Mouse (Mus musculus): ENCODE measurements around the gene Dhdds.

Dhdds gene

DNA sequence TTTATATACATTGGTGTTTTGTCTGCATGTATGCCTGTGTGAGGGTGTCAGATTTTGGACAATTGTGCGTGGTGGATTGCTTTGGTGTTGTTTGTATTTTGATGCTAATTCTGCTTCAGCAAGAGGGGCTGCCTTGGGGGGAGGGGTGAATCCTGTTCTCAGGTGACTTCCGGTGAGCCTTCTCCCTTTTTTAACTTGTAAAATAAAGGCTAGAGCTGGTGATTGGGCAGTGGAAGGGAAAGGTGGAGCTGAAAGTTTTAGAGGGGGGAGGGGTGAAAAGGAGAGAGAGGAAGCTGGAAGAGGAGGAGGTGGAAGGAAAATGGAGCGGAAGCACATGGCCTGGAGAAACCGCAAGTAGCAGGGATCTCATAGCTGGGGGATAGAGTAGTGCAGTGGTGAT lies 44.4 kb downstream of the Dhdds start:
- no peak for DNase-seq (ENCODE audit: low read depth)

DNA sequence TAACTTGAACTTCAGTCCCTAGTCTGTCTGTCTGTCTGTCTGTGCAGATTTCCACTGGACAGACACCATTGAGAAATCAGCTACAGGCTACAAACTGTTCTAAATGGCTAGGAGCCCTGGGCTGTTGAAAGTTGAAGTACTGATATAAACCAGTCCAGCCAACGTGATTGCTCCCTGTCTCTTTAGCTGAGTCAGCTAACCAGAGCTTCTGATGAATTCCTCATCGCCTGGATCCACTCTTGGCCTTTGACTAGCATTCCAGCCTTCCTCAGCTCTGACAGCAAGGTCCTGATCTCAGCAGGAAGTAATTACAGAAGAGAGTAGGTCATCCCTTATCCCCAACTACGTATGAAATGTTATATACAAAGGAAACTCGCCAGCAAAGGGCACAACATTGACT lies 54.0 kb downstream of the Dhdds start:
- DNase-seq (ENCODE audit: low read depth) = no peak

DNA sequence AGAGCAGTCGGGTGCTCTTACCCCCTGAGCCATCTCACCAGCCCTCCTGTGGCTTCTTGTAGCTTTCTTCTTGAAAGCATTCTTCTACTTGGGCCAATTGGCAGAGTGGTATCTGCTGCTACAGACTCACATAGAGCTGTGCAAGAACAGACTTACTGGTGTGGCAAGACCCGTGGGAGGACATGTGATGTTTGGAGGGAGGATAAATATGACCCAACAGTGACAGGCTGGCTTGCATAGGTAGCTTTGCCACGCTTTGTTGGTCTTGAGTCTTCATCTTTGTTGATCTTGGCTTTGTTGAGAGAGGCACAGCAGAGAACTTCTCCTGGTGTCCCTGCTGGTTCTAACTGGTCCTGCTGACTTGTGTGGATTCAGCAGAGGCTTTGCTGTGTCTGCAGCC lies 56.9 kb downstream of the Dhdds start:
- no peak for DNase-seq (ENCODE audit: low read depth)

DNA sequence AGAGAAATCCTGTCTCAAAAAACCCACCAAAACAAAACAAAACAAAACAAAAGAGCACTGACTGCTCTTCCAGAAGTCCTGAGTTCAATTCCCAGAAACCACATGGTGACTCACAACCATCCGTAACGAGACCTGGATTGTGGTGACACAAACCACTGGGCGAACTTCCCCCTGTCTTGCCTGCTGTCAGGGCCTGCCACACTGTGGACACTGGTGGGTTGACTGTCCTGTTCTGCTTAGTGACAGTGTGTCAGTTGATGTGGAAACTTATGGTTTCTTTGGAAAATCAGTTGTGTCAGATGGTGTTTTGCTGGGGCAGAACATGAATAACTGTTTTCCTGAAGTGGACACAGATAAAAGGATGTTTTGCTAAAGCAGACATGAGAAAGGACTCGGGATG lies 58.0 kb downstream of the Dhdds start:
- no peak for DNase-seq (ENCODE audit: low read depth)

DNA sequence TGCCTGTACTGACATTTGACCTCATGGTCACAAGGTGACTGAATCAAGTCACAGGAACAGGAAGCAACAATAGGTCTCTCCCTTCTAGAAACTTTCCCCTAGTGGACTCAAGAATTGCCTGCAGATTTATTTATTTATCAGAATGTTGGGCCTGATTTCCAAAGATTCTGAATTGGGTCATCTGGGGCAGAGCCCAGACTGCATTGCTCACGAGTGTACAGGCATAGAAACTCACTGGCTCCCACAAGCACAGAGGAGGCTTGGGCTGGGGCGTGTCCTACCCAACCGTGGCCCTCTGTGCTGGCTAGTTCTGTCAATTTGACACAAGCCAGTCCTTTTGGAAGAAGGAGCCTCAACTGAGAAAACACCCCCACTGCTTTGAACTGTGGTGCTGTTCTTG lies 59.1 kb downstream of the Dhdds start:
- DNase-seq (ENCODE audit: low read depth) = no peak

DNA sequence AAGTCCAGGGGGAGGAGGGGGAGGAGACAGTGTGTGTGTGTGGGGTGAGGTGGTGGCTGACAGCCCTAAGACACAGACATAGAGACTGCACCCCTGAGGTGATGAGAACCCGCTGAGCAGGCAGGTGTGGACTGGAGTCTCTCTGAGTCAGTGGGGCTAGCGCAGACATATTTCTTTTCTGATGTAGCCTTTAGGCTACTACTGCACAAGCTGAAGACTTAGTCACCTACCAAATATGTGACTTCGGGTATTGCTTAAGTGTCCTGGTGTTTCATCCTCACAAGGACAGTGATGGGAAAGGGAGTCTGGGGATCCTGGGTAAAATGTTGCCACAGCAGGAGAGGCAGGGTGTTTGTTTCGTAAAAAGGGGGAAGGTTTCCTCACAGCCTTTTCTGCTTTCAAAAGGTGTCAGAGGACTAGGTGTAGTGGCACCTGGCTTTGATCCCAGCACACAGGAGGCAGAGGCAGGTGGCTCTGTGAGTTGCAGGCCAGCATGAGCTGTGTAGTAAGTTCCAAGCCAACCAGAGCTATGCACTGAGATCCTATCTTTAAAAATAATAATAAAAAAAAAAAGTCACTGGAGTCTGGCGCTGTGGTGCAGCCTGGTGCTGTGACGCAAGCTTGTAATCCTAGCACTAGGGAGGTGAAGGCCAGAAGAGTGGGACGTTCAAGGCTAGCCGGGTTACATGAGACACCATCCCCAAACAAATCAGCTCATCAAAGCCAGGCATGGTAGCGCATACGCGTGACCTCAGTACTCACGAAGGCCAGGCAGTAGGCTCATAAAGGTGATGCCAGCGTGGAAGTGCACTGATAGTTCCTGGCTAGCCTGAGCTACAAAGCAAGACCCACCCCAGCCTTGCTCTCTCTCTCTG lies 60.1 kb downstream of the Dhdds start:
- DNase-seq (ENCODE audit: low read depth) = no peak

DNA sequence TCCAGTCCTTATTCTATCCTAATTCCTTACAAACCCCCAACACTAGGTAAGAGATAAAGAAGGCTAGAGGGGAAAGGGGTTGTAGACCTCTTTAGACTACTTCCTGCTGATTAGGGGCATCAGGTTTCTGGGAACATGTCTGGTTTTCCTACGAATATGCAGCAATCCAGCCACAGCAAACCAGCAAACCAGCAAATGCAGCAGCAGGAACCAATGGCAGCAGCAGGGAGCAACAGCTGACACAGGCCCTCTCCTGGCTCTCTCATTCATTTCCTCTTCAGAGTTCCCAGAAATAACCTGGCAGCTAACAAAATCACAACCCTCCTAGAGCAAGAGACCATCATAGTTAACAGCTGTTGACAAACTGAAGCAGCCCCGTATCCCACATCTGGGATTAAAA lies 62.6 kb downstream of the Dhdds start:
- no peak for DNase-seq (ENCODE audit: low read depth)

DNA sequence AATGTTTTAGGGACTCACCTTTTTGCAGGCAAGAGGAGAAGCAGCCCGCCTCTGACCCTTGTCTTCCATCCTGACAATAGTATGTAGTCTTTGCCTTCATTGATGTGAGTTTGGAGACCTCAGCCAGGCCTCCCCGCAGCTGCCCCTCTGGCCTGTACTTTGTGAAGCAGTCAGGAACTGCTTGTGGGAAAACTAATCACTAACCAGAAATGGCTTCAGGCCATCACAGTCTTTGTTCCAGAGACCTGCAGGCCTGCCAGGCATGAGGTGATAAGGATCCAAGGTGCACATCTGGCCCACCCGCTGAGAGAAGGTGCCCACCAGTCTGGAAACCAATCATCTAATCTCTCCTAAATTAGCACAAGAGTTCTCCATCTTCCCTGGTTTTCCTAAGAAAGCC lies 68.9 kb downstream of the Dhdds start:
- no peak for DNase-seq (ENCODE audit: low read depth)

DNA sequence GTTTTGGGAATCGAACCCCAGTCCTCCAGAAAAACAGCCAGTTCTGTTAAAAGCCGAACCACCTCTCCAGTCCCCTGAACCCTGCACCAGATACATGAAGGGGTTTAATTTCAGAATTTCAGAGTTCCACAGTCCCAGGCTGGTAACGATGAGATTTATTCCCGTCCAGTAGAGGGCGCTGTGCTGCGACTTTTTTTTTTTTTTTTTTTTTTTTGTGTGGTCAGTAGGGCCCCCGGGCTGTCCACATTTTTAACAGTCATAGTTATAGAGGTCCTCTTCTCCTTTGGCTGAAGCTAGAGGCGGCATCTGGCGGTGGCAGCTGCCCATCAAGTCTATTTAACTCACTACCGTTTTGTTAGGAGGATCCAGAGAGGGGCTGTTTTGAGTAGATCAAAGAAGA lies 69.4 kb downstream of the Dhdds start:
- no peak for DNase-seq (ENCODE audit: low read depth)

DNA sequence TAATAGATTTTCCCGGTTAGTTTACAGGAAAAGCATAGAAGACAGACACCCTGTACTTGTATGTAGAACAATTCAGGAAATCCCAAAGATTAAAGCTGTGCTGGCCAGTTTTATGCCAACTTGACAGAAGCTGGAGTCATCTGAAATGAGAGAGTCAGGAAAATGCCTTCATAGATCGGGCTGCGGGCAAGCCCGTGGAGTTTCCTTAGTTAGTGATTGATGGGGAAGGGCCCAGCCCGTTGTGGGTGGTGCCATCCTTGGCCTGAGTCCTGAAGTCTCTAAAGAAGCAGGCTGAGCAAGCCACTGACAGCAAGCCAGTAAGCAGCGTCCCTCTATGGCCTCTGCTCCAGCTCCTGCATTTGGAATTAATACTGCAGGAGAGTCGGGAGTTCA lies 71.4 kb downstream of the Dhdds start:
- no peak for DNase-seq (ENCODE audit: low read depth)

DNA sequence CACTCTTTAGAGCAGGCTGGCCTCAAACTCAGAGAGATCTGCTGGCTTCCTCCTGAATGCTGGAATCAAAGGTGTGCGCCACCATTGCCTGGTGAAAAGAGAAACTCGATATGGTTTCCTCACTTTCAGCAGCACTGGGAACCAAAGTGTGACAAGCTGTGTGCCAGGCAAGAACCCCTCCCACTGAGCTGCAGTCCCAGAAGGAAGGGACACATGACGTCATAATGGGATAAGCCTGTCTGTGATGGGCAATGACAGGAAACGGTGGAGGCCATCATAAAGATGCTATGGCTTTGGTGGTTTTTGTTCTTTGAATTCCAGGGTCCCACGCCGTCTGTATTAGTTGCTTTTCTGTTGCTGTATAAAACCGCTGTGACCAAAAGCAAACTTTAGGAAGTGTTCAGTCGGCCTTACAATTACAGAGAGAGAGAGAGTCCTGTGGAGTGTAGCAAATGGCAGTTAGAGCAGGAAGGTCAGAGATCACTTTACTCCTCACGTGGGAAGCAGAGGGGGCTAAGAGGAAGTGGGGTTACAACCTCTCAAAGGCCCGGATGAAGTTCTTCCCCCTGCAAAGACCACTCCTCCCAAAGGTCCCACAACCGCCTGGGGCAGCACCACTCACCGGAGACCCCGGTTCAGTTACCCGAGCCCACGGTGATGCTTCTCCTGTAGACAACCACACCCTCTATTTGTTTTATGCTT lies 72.0 kb downstream of the Dhdds start:
- DNase-seq (ENCODE audit: low read depth) = no peak

DNA sequence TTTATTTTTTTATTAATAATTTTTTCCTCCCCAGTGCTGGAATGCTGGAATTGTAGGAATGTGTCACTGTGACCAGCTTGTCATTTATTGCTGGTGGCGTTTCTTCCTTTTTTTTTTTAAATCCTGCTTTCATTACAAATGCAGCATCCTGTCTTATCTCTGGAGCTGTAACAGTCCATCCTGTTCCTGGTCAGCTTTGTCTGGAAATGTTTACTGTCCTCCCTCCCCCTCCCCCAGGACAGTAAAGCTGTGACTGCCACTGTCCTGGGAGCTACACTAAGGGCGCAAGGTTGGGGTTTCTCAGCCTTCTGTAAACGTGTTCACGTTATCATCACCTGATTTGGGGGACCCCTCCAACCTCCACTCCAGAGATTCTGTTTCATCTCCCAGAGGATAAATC lies 75.5 kb downstream of the Dhdds start:
- DNase-seq (ENCODE audit: low read depth) = no peak

DNA sequence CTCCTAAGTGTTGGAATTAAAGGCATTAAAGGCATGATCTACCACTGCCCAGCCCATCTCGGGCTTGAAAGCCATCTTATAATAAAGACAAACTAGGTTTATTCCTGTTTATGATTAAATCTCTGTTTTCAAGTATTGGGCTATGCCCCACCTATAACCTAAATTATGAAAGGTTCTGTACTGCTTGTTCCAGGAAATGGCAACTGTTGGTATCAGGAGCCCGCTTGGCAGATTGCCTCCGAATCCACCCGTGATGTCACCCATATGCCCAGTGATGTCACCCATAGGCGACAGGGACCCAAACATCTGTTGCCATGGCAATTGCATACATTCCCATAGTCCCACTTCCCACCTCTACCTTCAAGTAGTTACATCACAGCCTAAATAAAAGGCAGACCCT lies 77.0 kb downstream of the Dhdds start:
- no peak for DNase-seq (ENCODE audit: low read depth)

All from c-Kit-positive CD71-negative TER-119-negative erythroid progenitor cells, embryonic 14.5 days (primary cell).